Mouse (Mus musculus): Measurements from ENCODE around the gene Lenep. TPM values are rescaled to one million over a fixed set of nuclear protein-coding genes. Genes with fewer than 3 reads are reported as not detected.
"Not testable (repeated sequence)": the region's sequence is repeated elsewhere in the genome, so short reads cannot be mapped to it uniquely, and the experiment has no call there.

The Lenep gene
- 1 to 10 TPM in 1 of 2 experiments, under 1 TPM in 1; 0.40 to 1.3 TPM for total RNA-seq (2021)
- long read RNA-seq, experiment 1, result 0 reads
- long read RNA-seq, experiment 2, partial matches to known transcripts, result 0 of 1 reads
- long read RNA-seq, experiment 2, other reads (novel, unspliced or antisense), result 0 of 1 reads

DNA sequence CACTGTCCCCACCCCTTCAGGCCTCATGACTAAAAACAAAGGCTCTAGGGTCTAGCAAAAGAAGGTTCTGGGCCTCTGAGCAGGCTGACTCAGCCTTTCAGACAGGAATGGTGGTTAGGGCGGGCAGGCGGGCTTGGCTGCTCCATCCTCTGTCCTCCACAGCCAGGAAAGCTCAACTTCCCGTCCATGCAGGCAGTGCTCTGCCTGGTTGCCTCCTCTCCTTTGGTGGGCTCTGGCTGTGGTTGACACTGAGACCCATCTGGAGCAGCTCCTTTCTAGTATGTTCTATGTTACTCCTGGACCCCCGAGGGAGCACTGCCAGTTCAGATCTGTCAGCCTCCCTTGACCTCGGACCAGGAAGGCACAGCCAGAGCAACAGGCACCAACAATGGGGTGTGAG, at the start of gene Lenep:
TSS of gene Lenep (minus strand) at position 101 of the 400 bp plus-strand sequence.
- no peak for DNase-seq

DNA sequence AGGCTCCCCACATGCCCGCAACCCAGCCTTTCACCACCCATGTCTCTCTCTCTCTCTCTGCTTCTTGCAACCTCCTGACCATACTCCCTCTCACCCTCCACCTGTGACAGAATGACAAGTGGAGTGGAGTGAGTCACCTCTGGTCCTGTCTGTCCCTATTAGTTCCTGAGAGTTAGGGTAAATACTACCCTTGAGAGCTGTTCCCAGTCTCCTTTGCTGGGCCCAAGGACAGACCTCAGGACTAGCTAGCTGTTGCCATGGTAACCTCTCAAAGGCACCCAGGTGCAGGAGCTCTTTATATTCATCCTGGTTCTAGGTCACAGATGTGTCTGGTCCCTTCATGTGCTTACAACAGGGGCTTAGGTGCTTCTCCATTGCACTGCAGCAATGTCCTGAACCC, 49.3 kb upstream of the Lenep start:
- DNase-seq, result no peak

DNA sequence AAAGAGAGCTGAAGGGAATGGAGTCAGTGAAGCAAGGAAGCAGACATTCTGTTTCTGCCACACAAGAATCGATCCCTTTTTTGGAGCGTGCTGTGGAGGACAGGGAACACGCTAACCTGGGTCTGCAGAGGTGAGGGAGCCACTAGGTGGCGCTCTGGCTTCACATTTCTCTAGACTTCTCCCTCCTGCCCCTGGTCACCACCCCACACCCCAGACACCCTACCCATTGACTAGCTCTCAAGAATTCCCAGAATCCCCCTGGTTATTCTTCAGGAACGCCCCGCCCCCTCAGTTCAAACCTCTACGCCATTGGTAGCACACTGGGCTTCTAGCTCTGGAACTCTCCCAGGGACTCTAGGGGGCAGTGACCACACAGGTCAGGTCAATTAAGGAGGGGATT, 46.9 kb upstream of the Lenep start:
- DNase-seq, result peak; percentile 75 to 88

DNA sequence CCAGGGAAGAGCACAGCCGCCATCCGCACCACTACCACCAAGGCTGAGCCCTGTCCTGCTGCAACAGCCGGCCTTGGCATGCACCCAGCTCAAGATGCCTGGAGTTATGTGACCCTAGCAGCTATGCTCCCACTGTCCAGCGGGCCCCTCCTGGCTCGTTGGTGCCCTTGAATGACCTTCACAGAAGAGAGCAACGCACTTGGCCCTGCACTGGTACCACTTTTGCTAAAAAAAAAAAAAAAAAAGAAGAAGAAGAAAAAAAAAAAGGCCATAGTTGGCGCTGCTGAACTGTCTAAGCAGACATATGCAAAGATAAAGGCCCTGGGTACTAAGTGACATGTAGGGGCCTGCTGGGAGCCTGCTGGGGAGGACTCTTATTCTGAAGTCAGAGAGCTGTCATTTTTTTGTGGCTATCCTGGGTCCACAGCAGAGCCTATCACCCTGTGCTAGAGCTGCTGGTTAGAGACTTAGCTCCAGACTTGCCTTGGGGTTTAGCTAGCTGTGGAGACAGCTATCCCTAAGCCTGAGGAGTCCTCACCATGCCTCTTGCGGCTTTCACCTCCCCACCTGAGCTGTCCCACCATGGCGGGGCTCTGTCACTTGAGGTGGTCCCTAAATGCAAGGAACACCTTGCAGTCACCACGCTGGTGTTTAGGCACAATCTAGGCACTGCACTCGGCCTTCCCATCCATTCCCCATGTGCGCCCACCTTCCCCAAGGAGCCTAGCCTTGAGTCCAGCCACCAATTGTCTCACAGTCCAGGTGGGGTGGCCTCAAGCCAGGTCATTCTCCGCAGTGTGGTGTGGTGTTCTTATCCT, 46.3 kb upstream of the Lenep start:
- peak; percentile 85 to 86 for DNase-seq

DNA sequence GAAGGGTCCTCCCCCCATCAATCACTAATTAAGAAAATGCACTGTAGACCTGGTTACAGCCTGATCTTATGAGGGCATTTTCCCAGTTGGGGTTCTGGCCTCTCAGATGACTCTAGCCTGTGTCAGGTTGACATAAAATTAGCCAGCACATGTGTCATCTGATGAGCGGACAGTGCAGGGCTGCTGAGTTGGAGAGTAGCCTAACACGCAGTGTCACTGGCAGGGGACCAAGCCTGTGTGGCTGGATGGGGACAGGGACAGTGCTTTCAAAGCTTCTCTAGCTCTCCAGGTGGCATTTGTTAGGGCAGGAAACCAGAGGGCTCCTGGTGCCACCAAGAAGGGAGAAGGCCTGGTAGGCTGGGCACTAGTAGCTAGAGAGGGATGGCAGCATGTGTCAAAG, 38.1 kb upstream of the Lenep start:
- peak; percentile 70 to 73 for DNase-seq

DNA sequence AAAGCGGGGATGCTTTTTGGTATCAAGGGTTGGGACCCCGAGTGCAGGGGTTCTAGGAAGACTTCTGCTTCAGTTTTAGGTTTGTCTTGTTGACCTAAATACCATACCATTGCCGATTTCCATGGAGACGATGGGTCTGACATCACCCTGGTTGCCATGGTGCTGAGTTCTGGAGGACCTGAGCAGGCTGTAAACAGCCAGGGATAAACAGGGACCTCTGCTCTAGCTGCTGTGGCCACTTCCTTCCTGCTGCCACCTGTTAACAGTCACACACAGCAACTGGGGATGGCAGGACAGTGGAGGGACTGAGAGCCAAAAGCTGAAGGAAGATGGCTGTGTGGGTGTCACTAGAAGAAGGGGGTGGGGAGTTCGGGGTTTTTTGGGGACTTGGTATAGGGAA, 34.7 kb upstream of the Lenep start:
- DNase-seq, result peak; percentile 50

DNA sequence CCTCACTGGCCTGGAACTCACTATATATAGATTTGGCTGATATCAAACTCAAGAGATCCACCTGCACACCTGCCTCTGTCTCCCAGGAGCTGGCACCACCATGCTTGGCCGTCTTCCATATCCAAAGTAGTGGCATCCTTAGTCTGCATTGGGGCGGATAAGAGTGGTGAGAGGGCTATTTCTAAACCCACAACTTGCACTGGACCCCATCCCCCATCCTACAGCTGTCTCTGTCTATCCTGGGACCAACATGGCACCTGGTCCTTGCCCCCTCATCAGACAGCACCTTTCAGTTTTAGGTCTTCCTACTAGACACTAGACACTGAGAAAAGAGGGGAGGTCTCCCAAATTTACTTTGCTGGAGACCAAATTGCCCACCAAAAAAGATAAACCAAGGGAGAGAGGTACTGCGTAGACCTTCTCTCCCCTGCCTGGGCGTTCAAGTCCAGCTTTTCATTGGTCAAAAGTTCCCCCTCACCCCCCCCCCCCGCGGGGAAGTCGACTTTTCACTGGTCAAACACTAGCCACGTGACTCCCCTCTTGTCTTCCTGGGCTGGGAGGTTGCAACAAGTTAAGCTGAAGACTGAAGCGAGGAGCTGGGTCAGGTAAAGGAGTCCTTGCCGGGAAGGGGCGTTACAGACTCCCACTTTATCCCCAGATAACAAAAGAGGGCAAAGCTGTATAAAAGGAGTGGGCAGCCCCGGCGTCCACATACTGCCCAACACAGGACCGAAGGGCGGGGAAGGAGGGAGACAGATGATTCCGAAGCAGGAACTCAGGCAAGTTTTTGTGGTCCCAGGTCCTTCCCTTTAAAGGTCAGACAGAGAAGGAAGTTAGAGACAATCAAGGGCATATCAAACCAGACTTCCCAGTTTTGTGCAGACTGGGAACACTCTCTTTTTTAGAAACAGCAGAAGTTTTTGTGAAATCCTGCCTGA, 33.9 kb upstream of the Lenep start, which contains the start of gene Pbxip1:
TSS of gene Pbxip1 (plus strand) at position 531 of the 938 bp plus-strand sequence.
- DNase-seq, result peak; percentile 72 to 79

DNA sequence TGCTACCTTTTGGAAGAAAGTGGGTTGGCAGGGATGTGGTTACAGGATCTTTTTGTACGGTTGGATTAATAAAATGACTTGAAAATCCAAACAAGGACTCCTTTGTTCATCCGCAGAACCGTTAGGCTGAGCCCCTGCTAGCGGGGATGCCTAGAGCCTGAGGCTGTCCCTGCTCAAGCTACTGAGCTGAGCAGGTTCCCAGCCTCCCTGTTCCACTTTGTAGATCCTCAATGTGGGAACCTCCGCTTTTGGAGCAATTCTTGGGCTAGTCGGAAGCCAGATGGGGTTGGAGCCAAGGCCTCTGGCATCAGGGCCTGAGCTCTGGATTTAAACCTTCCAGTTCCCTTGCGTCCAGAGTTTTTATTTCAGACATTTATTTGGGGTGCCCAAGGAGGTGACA, 32.4 kb upstream of the Lenep start:
- DNase-seq, result no peak

DNA sequence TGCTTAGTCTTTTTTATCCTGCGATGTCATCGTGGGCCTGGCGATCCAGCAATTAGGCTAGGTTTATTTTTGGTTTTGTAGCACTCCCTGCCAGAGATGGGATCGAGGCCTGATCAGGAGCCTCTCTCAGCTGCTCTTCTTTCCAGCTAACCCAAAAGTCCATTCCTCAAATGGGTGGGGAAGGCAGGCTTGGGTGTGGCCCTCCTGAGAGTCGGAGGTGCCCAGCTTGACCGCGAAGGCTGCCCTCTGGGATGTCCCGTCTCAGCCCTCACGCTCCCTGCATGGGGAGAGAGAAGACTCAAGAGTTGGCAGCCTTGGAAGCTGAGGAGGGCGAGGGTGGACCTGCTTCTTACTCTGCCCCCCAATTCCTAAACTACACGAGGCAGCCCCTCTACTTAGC, 31.9 kb upstream of the Lenep start:
- no peak for DNase-seq

DNA sequence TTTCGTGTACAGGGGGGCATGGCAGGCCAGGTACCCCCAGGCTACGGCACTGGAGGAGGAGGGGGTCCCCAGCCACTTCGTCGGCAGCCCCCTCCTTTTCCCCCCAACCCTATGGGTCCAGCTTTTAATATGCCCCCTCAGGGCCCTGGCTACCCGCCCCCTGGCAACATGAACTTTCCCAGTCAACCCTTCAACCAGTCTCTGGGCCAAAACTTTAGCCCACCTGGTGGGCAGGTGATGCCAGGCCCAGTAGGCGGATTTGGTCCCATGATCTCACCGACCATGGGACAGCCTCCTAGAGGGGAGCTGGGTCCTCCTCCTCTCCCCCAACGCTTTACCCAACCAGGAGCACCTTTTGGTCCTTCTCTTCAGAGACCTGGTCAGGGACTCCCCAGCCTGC, 30.0 kb upstream of the Lenep start:
- DNase-seq, result no peak

DNA sequence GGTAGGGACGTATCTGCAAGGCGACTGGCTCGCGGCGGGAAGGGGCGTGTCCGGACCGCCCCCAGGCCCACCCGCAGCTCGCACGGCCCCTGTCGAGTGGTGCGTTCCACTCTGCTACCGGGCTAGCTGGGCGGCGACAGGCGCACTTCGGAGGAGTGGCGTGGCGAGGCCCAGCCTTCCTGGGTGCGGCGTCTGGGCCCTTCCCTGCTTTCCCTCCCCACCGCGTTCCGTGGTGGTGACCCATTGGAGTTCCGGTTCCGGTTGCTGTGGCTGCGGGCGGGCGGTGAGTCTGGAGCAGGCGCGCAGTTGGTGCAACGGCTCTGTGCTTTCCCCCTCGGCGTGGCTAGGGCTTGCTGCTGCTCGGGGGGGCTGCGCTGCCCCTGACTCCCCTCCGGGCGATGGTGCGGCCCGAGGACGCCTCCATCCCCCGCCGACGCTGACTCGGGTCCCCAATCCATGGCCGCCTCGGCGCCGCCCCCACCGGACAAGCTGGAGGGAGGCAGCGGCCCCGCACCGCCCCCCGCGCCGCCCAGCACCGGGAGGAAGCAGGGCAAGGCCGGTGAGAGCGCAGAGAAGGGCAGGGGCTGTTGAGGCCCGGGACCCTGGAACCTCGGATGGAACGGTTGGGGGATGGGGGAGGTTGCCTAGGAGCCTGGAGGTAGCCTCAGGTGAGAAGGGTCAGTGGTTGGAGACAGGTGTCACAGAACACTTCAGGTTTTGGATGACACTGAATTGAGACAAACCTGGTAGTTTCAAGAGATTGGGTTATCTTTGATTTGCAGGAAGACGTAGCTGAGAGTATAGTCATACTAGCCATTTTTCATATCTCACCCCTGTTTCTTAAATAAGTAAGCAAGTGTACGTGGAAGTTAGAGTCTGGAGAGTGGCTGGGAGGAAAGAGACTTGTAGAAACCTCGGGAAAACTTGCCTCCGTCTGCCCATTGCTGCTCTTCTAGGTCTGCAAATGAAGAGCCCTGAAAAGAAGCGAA, 27.9 kb upstream of the Lenep start, which contains the start of gene Pygo2:
TSS of gene Pygo2 (plus strand) at position 44 of the 989 bp plus-strand sequence.
- peak; percentile 98 for DNase-seq

DNA sequence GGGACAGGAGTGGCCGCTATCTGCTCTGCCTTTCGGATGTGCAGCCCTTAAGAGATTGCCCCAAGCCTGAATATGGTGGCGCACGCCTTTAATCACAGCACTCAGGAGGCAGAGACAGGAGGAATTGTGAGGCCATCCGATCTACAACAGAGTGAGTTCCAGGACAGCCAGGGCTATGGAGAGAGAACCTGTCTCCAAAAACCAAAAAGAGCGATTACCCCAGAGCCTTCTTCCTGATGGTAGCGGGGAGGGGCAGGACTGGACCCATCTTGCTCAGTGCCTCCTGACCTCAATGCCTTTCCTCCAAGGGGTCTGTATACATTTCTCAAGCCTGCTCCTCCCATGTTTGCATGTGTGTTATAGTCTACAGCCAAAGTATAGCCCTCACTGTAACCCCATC, 26.4 kb upstream of the Lenep start:
- DNase-seq, result not testable (repeated sequence)

DNA sequence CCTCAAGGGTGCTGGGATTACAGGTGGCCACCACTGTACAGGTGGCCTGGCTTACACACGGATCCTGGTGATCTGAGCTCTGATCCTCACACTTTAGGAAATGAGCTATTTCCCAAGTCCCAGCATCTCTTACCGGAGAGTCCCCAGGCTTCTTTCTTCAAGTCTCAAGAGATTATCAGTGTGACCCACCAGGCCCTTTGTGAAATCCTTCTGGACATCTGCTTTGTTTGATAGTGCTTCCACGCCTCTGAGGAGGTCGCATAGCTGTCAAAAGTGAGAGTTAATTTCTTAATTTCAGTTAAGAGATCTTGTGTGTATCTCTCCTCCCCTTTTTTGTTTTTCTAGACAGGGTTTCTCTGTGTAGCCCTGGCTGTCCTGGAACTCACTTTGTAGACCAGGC, 23.3 kb upstream of the Lenep start:
- DNase-seq, result no peak

DNA sequence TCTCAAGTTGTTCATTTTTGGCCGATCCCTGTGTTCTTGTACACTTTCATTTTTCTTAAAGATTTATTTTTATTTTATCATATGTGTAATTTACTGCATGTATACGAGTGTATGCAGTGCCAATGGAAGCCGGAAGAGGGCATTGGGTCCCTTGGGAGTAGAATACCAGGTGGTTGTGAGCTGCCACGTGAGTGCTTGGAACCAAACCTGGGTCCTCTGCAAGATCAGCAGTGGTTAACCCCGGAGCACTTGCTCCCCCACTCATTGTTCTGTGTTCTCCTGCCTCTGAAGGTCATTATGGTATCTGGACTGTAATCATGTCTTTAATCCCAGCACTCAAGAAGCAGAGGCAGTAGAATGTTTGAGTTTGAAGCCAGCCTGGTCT, 22.5 kb upstream of the Lenep start:
- DNase-seq, result no peak

DNA sequence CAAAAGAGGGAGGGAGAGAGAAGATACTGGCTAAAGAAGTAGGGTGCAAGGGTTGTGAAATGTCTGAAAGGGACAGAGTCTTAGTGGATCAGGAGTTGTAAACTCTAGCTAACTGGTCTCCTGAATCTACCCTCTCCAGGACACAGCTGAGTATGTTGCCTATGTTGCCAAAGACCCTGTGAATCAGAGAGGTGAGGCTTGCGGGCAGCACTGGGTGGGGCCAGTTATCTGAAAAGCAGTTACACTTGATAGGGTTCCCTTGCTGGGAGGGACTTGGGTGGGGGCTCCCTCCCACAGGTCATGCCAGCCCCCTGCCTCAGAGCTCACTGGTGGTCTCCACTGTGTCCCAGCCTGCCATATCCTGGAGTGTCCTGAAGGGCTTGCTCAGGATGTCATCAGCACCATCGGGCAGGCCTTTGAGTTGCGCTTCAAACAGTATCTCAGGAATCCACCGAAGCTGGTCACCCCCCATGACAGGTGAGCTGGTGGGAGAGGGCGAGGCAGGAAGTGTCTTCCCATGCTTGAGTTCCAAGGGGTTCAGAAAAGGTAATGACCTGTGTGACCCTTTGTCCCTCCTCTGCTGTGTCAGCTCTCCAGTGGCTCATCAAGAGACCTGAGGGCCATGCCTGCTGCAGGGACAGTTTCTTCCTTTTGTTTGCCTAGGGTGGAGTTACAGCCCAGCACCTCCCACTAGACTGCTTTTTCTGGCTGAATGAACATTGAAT, 22.0 kb upstream of the Lenep start:
- DNase-seq, result no peak

DNA sequence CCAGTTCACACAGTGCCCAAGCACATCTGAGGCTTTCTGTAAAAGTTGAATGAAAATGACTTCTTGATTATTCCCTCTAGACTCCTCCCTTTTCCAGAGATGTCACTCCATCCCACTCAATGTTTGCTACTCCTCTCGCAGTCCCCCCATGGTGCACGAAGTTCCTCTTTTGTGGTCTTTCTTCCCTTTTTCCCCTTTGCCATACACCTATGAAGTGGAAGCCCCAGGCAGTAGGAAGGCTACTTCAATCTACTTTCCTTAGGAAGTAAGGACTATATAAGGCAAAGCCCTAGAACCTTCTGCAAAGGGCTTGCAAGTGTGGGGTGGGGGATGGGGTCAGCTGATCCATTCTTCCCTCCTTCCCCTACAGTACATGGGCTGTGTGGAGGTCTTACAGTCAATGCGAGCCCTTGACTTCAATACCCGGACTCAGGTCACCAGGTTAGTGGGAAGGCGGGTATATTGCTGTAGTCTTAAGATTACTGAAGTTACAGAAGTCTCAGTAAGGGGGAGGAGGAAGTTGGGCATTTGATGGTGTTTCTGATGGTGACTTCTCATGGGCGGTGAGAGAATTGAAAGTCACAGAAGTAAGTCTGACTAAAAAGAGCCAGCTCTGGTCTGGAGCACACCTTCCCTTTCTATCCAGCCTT, 20.1 kb upstream of the Lenep start:
- DNase-seq, result no peak

DNA sequence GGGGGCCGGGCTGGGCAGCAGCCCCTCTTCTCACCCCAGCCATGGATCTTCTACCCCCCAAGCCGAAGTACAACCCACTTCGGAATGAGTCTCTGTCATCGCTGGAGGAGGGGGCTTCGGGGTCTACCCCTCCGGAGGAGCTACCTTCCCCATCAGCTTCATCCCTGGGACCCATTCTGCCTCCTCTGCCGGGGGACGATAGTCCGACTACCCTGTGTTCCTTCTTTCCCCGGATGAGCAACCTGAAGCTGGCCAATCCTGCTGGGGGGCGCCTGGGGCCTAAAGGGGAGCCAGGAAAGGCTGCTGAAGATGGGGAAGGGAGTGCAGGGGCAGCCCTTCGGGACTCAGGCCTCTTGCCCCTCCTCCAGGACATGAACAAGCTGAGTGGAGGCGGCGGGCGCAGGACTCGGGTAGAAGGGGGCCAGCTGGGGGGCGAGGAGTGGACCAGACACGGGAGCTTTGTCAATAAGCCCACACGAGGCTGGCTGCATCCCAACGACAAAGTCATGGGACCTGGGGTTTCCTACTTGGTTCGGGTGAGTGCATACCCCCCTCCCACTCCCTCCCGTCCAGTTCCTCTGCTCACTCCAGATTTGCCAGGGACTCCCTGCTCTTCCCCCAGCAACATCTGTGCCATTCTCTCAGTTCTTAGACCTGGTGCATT, 19.3 kb upstream of the Lenep start:
- no peak for DNase-seq

DNA sequence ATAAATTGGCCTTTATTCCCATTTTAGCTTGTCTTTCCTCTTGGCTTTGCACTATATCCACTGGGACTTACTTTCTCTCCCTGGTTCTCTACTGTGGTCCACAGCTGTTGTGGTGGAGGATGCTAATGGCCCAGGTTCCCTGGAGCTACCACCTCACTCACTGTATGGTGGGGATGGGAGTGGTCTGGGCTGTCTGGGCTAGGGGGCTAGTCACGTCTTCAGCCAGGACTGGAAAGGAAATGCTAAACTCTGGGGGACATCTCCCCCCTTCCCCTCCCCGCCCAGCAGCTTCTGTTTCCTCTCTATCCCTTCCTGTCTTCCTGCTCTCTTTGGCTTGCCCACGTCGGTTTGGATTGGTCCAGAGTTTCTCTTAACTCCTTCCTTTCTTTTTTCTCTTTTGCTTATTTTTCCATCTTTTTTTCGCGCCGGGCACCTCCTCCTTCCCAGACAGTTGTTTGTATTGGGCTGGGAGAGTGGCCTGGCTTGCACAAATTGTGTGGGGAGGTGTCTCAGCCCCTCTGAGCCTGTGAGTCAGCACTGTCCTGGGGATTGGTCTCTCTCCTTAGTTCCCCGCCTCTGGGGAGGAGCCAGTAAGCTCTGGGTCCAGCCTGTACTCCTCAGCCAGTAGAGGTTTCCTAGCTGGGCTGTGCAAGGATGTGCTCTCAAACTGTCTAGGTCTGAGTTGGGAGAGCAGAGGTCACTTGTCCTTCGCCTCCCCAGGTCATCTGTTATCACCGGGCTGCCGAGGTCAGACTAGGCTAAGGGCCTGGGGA, 18.6 kb upstream of the Lenep start:
- peak; percentile 86 for DNase-seq

DNA sequence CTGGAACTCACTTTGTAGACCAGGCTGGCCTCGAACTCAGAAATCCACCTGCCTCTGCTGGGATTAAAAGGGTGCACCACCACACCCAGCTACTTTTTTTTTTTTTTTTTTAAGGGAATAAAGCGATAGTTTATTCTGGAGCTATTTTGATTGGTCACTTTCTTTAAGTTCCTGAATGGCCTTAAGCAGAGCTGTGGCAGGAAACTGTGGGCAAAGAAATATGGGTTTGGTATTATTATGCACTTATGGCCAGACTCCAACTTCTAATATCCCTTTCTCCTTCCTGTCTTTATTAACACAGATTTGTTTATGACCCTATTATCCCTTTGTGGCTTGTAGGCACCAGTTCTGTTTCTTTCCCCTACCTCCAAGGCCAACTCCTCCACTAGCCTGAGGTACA, 17.8 kb upstream of the Lenep start:
- no peak for DNase-seq
